Mouse (Mus musculus): ENCODE data around the gene Myo10.

DNA sequence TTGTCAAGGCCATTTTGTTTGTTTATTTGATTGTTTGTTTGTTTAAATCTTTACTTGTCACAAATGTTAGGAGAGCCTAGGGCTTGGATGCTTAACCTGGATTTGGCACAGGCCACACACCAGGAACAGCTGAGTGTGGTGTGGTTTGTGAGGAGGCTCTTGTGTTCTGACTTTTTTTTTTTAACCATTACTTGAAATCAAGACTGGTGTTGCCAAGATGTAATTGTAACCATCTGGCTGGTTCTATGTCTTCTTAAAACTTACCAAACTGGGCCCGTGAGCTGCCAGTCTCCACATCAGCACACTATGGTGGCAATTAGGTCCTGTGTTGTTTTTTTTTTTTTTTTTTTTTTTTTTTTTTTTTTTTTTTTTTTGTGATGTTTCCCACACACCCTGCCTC lies 85.6 kb downstream of the Myo10 start:
- TF ChIP-seq CTCF (IDR thresholded peaks at IDR 0.05; ENCODE audit: low read depth) (no peak), EP300 (IDR thresholded peaks at IDR 0.05; ENCODE audit: low read depth) (no peak)
